8 mouse cellular contexts compared by ENCODE assay signal in the genomic region with DNA sequence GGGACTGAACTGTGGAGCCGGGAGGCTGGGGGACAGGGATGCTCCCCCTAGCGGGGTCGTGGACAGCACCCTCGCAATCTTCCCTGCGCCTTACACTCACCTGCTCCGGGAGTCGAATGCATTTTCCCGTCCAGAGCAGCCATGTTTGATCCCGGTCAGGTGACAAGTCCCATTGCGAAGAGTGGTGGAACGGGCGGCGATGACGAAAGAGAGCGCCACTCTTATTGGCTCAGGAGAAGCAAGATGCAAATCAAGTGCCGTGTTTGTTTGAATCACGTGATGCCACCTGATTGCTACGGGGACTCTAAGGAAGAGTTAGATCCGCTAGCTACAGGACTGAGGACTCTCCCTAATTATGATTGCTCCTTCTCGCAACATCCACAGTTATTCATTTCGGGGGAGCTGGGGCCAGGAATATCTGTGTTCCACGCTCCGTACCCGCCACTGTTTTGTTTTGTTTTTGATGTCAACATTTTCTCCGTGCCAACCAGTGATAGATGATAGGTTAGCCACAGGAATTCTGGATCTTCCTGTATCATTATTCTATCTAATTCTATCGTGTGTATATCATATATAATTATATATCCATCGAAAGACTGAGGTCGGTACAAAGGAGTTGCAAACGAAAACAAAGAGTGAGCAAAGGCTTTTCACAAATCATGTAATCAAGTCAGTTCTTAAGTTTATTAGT. TPM values are rescaled to one million over a fixed set of nuclear protein-coding genes. Genes with fewer than 3 reads are reported as not detected.
DNase-seq lines count a peak whose midpoint lies in the region; ATAC-seq and TF ChIP-seq lines count a peak whose summit lies in the region.

A gene (minus strand): TSS at position 179 of the 691 bp plus-strand sequence.

- intact Hi-C loops in heart, postnatal 36 days (cut with DNase I): loop anchor here (10.0 kb wide), 1 partner anchor 1659 kb away; no protein-coding TSS in a partner anchor

- ATAC-seq in G1E (ENCODE audit: extremely low read depth, insufficient number of reproducible peaks, low FRiP score, poor library complexity, severe bottlenecking): peak; percentile 93
- peak; percentile 98 for ATAC-seq in forebrain, embryonic 16.5 days
- ATAC-seq in lung, embryonic 14.5 days (ENCODE audit: insufficient read depth): peak; percentile 96

- no peak for TF ChIP-seq CTCF in G1E (IDR thresholded peaks at IDR 0.05; ENCODE audit: low read depth, low read length)
- peak; percentile 57 for TF ChIP-seq CTCF in layer of hippocampus, adult 2 months (conservative IDR thresholded peaks at IDR 0.05)
- TF ChIP-seq CTCF in lung, embryonic 14.5 days (IDR thresholded peaks at IDR 0.05; ENCODE audit: low read depth): peak; percentile 31
- no peak for TF ChIP-seq CTCF in olfactory bulb, adult 2 months (IDR thresholded peaks at IDR 0.05; ENCODE audit: insufficient read depth, low read depth, low read length)
- peak; percentile 35; the same call in 1 of the 2 replicates for TF ChIP-seq CTCF in thymus, adult 2 months (IDR thresholded peaks at IDR 0.05; ENCODE audit: borderline replicate concordance, control insufficient read depth, extremely low read depth, insufficient read depth, low read length, poor library complexity)

- no peaks in the 10 kb centered on the region for H3K27me3 ChIP-seq in G1E (ENCODE audit: insufficient read depth, low read length)
- H3K27me3 ChIP-seq in forebrain, embryonic 16.5 days (replicated peaks; ENCODE audit: control insufficient read depth, insufficient read depth, low read length): no peaks in the 10 kb centered on the region
- H3K27me3 ChIP-seq in lung, embryonic 14.5 days (ENCODE audit: insufficient read depth, low read length): no peaks in the 10 kb centered on the region
- no peaks in the 10 kb centered on the region for H3K27me3 ChIP-seq in thymus, adult 2 months (ENCODE audit: control insufficient read depth, insufficient read depth, low read length)

- peak within 1 kb of the TSS; percentile 66 for H3K27ac ChIP-seq in forebrain, embryonic 16.5 days (ENCODE audit: low read length)
- peak within 1 kb of the TSS; percentile 78 for H3K27ac ChIP-seq in layer of hippocampus, adult 2 months
- H3K27ac ChIP-seq in lung, embryonic 14.5 days (ENCODE audit: low read depth): peak within 1 kb of the TSS; percentile 70
- H3K27ac ChIP-seq in olfactory bulb, adult 2 months (ENCODE audit: insufficient read depth, low read depth, low read length): no peak within 1 kb of the TSS
- H3K27ac ChIP-seq in thymus, adult 2 months (ENCODE audit: control insufficient read depth, insufficient read depth, low read length): peak within 1 kb of the TSS; percentile 36; the same call in 1 of the 2 replicates

- H3K9me3 ChIP-seq in G1E (replicated peaks): no peaks in the 10 kb centered on the region
- no peaks in the 10 kb centered on the region for H3K9me3 ChIP-seq in forebrain, embryonic 16.5 days (ENCODE audit: control insufficient read depth, low read length)
- no peaks in the 10 kb centered on the region for H3K9me3 ChIP-seq in lung, embryonic 14.5 days (ENCODE audit: low read depth, low read length)

- H3K36me3 ChIP-seq in G1E (replicated peaks): peaks cover 38% of the 10 kb centered on the region
- H3K36me3 ChIP-seq in forebrain, embryonic 16.5 days (ENCODE audit: control insufficient read depth, insufficient read depth): no peaks in the 10 kb centered on the region
- H3K36me3 ChIP-seq in lung, embryonic 14.5 days (ENCODE audit: insufficient read depth): peaks cover 9% of the 10 kb centered on the region; the same call in 1 of the 2 replicates
- no peaks in the 10 kb centered on the region; the same call in 1 of the 2 replicates for H3K36me3 ChIP-seq in thymus, adult 2 months (ENCODE audit: control insufficient read depth, insufficient read depth, low read length)

- H3K9ac ChIP-seq in forebrain, embryonic 16.5 days (replicated peaks; ENCODE audit: low read depth, low read length): peak within 1 kb of the TSS; percentile 62
- peak within 1 kb of the TSS; percentile 69 for H3K9ac ChIP-seq in lung, embryonic 14.5 days

- peak within 1 kb of the TSS; percentile 75 for H3K4me3 ChIP-seq in G1E (ENCODE audit: low read depth, low read length)
- peak within 1 kb of the TSS; percentile 65 for H3K4me3 ChIP-seq in forebrain, embryonic 16.5 days (replicated peaks; ENCODE audit: low read length)
- peak within 1 kb of the TSS; percentile 88 for H3K4me3 ChIP-seq in layer of hippocampus, adult 2 months
- H3K4me3 ChIP-seq in lung, embryonic 14.5 days (ENCODE audit: low read depth, low read length): peak within 1 kb of the TSS; percentile 73
- H3K4me3 ChIP-seq in olfactory bulb, adult 2 months (ENCODE audit: insufficient read depth, low read depth, low read length): peak within 1 kb of the TSS; percentile 93
- H3K4me3 ChIP-seq in thymus, adult 2 months (ENCODE audit: control insufficient read depth, insufficient read depth, low read length): peak within 1 kb of the TSS; percentile 91

- under 1% methylated on average over 29 of the region's 29 CpGs for WGBS in forebrain, embryonic 16.5 days
- WGBS in lung, embryonic 14.5 days: under 1% methylated on average over 29 of the region's 29 CpGs
- WGBS in olfactory bulb, adult 2 months: under 1% methylated on average over 29 of the region's 29 CpGs
- WGBS in thymus, adult 2 months: under 1% methylated on average over 29 of the region's 29 CpGs

- peaks cover 30% of the 10 kb centered on the region for H3K4me1 ChIP-seq in G1E (ENCODE audit: insufficient read depth, low read depth, low read length)
- H3K4me1 ChIP-seq in forebrain, embryonic 16.5 days (replicated peaks; ENCODE audit: control insufficient read depth, insufficient read depth, low read length): peaks cover 17% of the 10 kb centered on the region
- no peaks in the 10 kb centered on the region for H3K4me1 ChIP-seq in lung, embryonic 14.5 days (ENCODE audit: insufficient read depth)
- peaks cover 9% of the 10 kb centered on the region for H3K4me1 ChIP-seq in olfactory bulb, adult 2 months (ENCODE audit: control insufficient read depth, insufficient read depth, low read length)
- peaks cover 5% of the 10 kb centered on the region for H3K4me1 ChIP-seq in thymus, adult 2 months (replicated peaks; ENCODE audit: control insufficient read depth, insufficient read depth, low read length)

- DNase-seq in G1E (ENCODE audit: low spot score): peak; percentile 95
- DNase-seq in cerebellum, adult 18-20 months: peak; percentile 91 to 98
- DNase-seq in heart, postnatal 36 days: peak; percentile 86
- DNase-seq in layer of hippocampus, adult 2 months (ENCODE audit: low spot score in 2 of 2): peak; percentile 92 to 97
- peak; percentile 98 for DNase-seq in lung, embryonic 14.5 days
- peak; percentile 90 for DNase-seq in thymus, adult 2 months

- peak within 1 kb of the TSS; percentile 90 for H3K4me2 ChIP-seq in forebrain, embryonic 16.5 days (ENCODE audit: low read length)
- H3K4me2 ChIP-seq in lung, embryonic 14.5 days: peak within 1 kb of the TSS; percentile 81

- peak; percentile 68 for TF ChIP-seq POLR2A in olfactory bulb, adult 2 months (IDR thresholded peaks at IDR 0.05; ENCODE audit: insufficient read depth, low read depth, low read length)
- TF ChIP-seq POLR2A in thymus, adult 2 months (IDR thresholded peaks at IDR 0.05; ENCODE audit: control insufficient read depth, extremely low read depth, insufficient read depth, low read length, poor library complexity): peak; percentile 63; the same call in 1 of the 2 replicates

RNA-seq across cellular contexts. Expression of the gene that starts here (rescaled TPM):
- total RNA-seq in G1E (2014; fragmentation: Nextera tagmentation) (79.0 and 93.5 TPM in 2 replicates), G1E (2017) (45.6 and 52.3 TPM in 2 replicates)
- 5.7 and 9.6 TPM in 2 replicates for polyA plus RNA-seq in G1E (2012)
- polyA plus RNA-seq in forebrain, embryonic 16.5 days (2015; fragmentation: Nextera tagmentation; extraction: Ambion mirVana): 11.5 and 14.8 TPM in 2 replicates
- total RNA-seq in heart, postnatal 36 days (2021): 10 to 100 TPM; 14.2 to 17.6 TPM
- 10 to 100 TPM; 34.2 to 40.9 TPM for total RNA-seq in layer of hippocampus, adult 2 months (2021)
- 12.8 and 16.5 TPM in 2 replicates for polyA plus RNA-seq in lung, embryonic 14.5 days (2014; fragmentation: Nextera tagmentation; extraction: Ambion mirVana)
- polyA plus RNA-seq in olfactory bulb, adult 2 months (2012; ENCODE audit: insufficient read depth, insufficient read length, low replicate concordance, missing spikeins): not detected in 2 replicates
- 39.0 and 44.0 TPM in 2 replicates for polyA plus RNA-seq in thymus, adult 2 months (2012; rRNA removed)

Comparison
In these comparisons a context has a peak if more than half of its experiments do, and no peak if none do; other contexts are left out.
1. CTCF ChIP-seq: peak in layer of hippocampus, adult 2 months (single experiment), lung, embryonic 14.5 days (single experiment) and thymus, adult 2 months (single experiment); none in G1E (single experiment) and olfactory bulb, adult 2 months (single experiment).
2. Peak in every context shown above with its lines, with median percentiles within 50 percentile points of each other: ATAC-seq, DNase-seq and H3K4me3 ChIP-seq.